Mouse (Mus musculus) liver, adult 10 weeks (tissue): Measurements from ENCODE around the gene Lmcd1. TPM values are rescaled to one million over a fixed set of nuclear protein-coding genes. Genes with fewer than 3 reads are reported as not detected.

Source experiments
- polyA plus RNA-seq: library from polyadenylated mRNA; stranded (reverse); fragments of 350-450 nt; fragmentation: Illumina TruSeq; extraction: RNeasy Lipid Tissue Mini Kit (QIAGEN cat#74804); gene quantifications from one replicate; pipeline ENCODE4 v1.2.3, GENCODE M21; 2014; ENCODE audit warnings: low read depth, low replicate concordance

Gene Lmcd1
- polyA plus RNA-seq, result not detected

GRCm38 (mm10) chr6:112273501-112274205, at the start of gene Lmcd1:
TSS of gene Lmcd1 (plus strand) at chr6:112273758.

Other genes with a start within 250 kb of the Lmcd1 start
- not detected for gene Ssu2, start 114.3 kb downstream of the Lmcd1 start, polyA plus RNA-seq
- gene Cav3, start 185.7 kb downstream of the Lmcd1 start, polyA plus RNA-seq, result not detected
- not detected for gene Oxtr, start 216.2 kb downstream of the Lmcd1 start, polyA plus RNA-seq